Mouse (Mus musculus) lung, postnatal 0 days (tissue): ENCODE data around the gene Aif1. TPM values are rescaled to one million over a fixed set of nuclear protein-coding genes. Genes with fewer than 3 reads are reported as not detected.

Source experiments
- ATAC-seq: fragments of 200-750 bp; cut with Nextera tagmentation; 2 replicates; pipeline ENCODE4 v1.8.0; 2017; ENCODE audit warnings: moderate library complexity
- DNase-seq: peaks from one replicate; pipeline ENCODE4 v3.0.0-alpha.2; 2016; ENCODE audit warnings: low spot score
- H3K27ac ChIP-seq: fragments of 300-500 bp; sonication (generic); 2 replicates; pipeline ENCODE4 v1.5.1; 2014; ENCODE audit warnings: antibody characterized with exemption, mild to moderate bottlenecking, low read length, mixed read lengths
- H3K27me3 ChIP-seq: fragments of 300-500 bp; sonication (generic); replicated peaks from 2 replicates; pipeline ENCODE4 v1.6.1; 2014; ENCODE audit warnings: low read length, mixed read lengths; ENCODE audit not compliant: insufficient read depth
- H3K36me3 ChIP-seq: fragments of 300-500 bp; sonication (generic); 2 replicates; pipeline ENCODE4 v1.6.1; 2014; ENCODE audit warnings: low read length, mixed read lengths; ENCODE audit not compliant: insufficient read depth
- H3K4me1 ChIP-seq: fragments of 300-500 bp; sonication (generic); 2 replicates; pipeline ENCODE4 v1.6.1; 2014; ENCODE audit warnings: antibody characterized with exemption, low read depth, low read length, mixed read lengths; ENCODE audit not compliant: insufficient read depth
- H3K4me2 ChIP-seq: fragments of 300-500 bp; sonication (generic); replicated peaks from 2 replicates; pipeline ENCODE4 v1.6.1; 2014; ENCODE audit warnings: low read depth, mild to moderate bottlenecking, low read length, moderate library complexity, mixed read lengths
- H3K4me3 ChIP-seq: fragments of 300-500 bp; sonication (generic); 2 replicates; pipeline ENCODE4 v1.5.1; 2014; ENCODE audit warnings: low read depth, low read length
- H3K9ac ChIP-seq: fragments of 300-500 bp; sonication (generic); replicated peaks from 2 replicates; pipeline ENCODE4 v1.6.1; 2014; ENCODE audit warnings: low read depth, mild to moderate bottlenecking
- H3K9me3 ChIP-seq: fragments of 300-500 bp; sonication (generic); 2 replicates; pipeline ENCODE4 v1.6.1; 2016; ENCODE audit warnings: low read length, mixed read lengths
- CTCF ChIP-seq: IDR thresholded peaks from 2 replicates; pipeline ENCODE4 v1.5.1; 2016; ENCODE audit warnings: antibody characterized with exemption, mild to moderate bottlenecking
- EP300 ChIP-seq: IDR thresholded peaks from 2 replicates; pipeline ENCODE4 v1.6.1; 2016; ENCODE audit warnings: antibody characterized with exemption, mild to moderate bottlenecking, control low read depth
- WGBS: fragments of 180-500 bp; shearing (Covaris S2); extraction: QIAGEN DNeasy Blood & Tissue Kit; methylation state at CpG from one replicate; pipeline ENCODE4 v1.1.7; 2014; 5-methylcytosine and 5-hydroxymethylcytosine counted together
- polyA plus RNA-seq: library from polyadenylated mRNA; unstranded; fragments of >200 nt; fragmentation: Nextera tagmentation; extraction: Ambion mirVana; gene quantifications from 2 replicates; pipeline ENCODE4 v1.2.1, GENCODE M21; 2015

Gene Aif1
- polyA plus RNA-seq, 1 experiment from 2014 or later, result 10.3 TPM

GRCm38 (mm10) chr17:35135591-35136320 is 40.1 kb downstream of the Aif1 start:
- Histone ChIP-seq H3K27me3 (no peaks in the 10 kb centered on the region), H3K36me3 (peaks cover 21% of the 10 kb centered on the region; the same call in 1 of the 2 replicates), H3K4me3 (peak overlapping the region; percentile 76), H3K4me1 (no peaks in the 10 kb centered on the region; the same call in 1 of the 2 replicates), H3K27ac (peak overlapping the region; percentile 93), H3K9ac (peak overlapping the region; percentile 69), H3K9me3 (no peaks in the 10 kb centered on the region), H3K4me2 (peak overlapping the region; percentile 83)
- 1% methylated on average over 33 of the region's 43 CpGs for WGBS
- ATAC-seq (peak; percentile 40), DNase-seq (peak; percentile 83)
- TF ChIP-seq CTCF (no peak), EP300 (no peak)

DNA sequence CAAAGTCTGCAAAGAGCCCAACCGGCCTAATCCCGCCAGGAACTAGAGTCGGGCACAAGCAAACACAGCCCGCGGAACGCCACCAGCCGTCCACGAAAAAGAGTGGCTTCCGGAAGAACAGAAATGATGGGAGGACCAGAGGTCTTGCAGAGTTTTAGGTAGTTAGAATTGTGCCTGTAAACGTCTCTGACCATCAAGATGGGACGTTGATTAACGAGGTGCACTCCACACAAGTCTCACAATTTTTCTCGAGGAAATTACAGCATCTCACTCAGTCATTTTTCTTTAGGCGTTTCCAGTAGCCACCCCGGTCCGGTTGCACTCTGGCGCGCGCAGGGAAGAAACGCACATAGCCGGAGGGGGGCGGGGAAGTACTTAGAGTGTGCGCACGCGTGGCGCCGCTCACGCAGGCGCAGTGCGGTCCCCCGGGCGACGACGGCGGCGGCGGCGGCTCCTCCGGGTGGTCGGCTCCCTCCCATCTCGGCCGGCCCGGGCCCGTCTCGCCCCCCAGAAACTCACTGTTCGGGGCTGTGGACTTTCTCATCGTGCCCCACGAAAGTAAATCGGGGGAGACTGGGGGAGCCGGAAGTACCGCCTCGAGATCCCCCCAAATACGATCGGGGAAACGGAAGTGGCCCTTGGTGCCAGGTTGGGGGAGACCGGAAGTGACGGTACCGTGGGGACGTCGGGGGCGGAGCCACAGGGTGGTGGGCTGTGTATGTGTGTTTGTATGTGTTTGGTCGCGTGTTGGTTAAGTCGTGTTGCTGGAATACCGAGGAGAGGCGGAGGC is 40.9 kb downstream of the Aif1 start, which contains the start of gene Bag6:
Bag6 (plus strand) TSS at position 378 of the 790 bp plus-strand sequence.
- peak; percentile 31; the same call in 1 of the 2 replicates for TF ChIP-seq CTCF
- TF ChIP-seq EP300, result peak; percentile 89
- Histone ChIP-seq H3K4me1 (no peaks in the 10 kb centered on the region; the same call in none of the 2 replicates), H3K36me3 (peaks cover 13% of the 10 kb centered on the region; the same call in 1 of the 2 replicates), H3K9ac (peak within 1 kb of the TSS; percentile 69), H3K27ac (peak within 1 kb of the TSS; percentile 93), H3K27me3 (no peaks in the 10 kb centered on the region), H3K9me3 (no peaks in the 10 kb centered on the region), H3K4me2 (peak within 1 kb of the TSS; percentile 83), H3K4me3 (peak within 1 kb of the TSS; percentile 76)
- WGBS, result 1% methylated on average over 66 of the region's 66 CpGs
- ATAC-seq (peak; percentile 95), DNase-seq (peak; percentile 98)

DNA sequence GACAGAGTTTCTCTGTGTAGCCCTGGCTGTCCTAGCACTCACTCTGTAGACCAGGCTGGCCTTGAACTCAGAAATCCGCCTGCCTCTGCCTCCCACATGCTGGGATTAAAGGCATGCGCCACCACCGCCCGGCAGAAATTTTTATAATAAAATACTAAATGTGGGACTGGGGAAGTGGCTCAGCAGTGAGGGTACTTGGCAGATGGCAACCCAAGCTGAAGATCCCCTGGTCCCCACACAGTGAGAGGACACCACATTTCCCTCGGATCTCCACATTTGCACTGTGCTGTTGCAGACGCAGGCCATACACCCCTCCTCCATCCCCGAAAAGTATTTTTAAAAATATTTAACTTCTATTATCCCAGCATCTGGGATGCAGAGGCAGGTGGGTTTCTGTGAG is 42.4 kb downstream of the Aif1 start:
- H3K9me3 ChIP-seq, result no peaks in the 10 kb centered on the region
- ATAC-seq, result no peak
- no peaks in the 10 kb centered on the region for H3K36me3 ChIP-seq
- no peak overlapping the region for H3K4me2 ChIP-seq
- TF ChIP-seq EP300 (no peak), CTCF (no peak)
- H3K9ac ChIP-seq, result no peak overlapping the region
- no peak overlapping the region for H3K27ac ChIP-seq
- no peak for DNase-seq
- no peaks in the 10 kb centered on the region; the same call in none of the 2 replicates for H3K4me1 ChIP-seq
- no peaks in the 10 kb centered on the region for H3K27me3 ChIP-seq
- 95% methylated on average over 7 of the region's 7 CpGs for WGBS
- no peak overlapping the region for H3K4me3 ChIP-seq

DNA sequence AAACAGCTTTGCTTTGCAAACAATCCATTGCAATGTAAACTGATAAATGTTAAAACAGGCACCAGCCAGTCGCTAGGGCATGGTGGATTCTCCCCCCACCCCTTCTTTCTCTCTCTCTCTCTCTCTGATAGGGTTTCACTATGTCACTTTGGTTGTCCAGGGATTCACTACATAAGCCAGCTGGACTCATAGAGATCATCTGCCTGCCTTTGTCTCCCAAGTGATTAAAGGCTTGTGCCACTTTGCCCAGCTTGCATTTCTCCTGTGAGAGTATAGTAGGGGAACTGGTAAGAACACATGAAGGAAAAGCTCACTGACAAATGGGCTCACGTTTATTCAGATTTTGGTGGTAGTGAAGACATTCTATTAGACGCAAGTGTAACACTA is 43.7 kb downstream of the Aif1 start:
- H3K27me3 ChIP-seq, result no peaks in the 10 kb centered on the region
- H3K4me3 ChIP-seq, result no peak overlapping the region
- H3K4me2 ChIP-seq, result no peak overlapping the region
- no peak overlapping the region for H3K27ac ChIP-seq
- ATAC-seq, result no peak
- TF ChIP-seq CTCF (no peak), EP300 (no peak)
- no peak overlapping the region for H3K9ac ChIP-seq
- H3K36me3 ChIP-seq, result no peaks in the 10 kb centered on the region
- DNase-seq, result no peak
- H3K9me3 ChIP-seq, result no peaks in the 10 kb centered on the region
- WGBS, result 63% methylated on average over 3 of the region's 3 CpGs
- H3K4me1 ChIP-seq, result peaks cover 7% of the 10 kb centered on the region

DNA sequence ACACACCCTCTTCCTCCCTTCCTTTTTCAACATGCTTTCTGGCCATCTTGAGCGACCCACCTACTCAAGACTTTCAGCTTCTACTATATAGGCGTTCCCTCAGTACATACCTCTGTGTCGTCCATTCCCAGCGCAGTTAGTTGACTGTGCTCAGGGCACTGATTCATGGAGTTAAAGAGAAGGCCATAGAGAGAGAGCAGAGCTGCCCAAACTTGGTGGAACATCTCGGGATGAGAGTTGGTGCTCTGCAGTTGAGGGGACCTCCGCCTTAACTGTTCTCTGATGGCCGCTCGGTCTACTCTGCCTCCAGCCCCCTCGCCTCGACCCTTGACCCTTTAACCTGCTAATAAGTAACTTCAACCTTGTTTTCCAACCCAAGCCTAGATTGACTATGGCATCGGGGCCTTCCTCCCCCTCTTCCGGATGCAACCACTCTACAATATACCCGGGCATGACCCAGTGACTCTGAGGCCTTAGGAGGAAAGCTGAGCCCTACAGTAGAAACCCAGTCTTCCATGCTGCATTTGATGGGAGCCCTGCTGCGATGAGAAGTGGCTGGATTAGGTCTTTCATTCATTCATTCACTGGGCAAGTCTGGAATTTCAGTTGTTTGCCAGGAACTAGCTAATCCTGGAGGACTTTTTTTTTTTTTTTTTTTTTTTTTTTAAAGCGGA is 44.2 kb downstream of the Aif1 start, which contains the start of gene Apom:
Apom (minus strand) TSS at position 551 of the 674 bp plus-strand sequence.
- Histone ChIP-seq H3K4me2 (no peak within 1 kb of the TSS), H3K36me3 (no peaks in the 10 kb centered on the region), H3K9me3 (no peaks in the 10 kb centered on the region), H3K9ac (no peak within 1 kb of the TSS), H3K27ac (no peak within 1 kb of the TSS), H3K4me1 (peaks cover 10% of the 10 kb centered on the region; the same call in 1 of the 2 replicates), H3K4me3 (no peak within 1 kb of the TSS), H3K27me3 (no peaks in the 10 kb centered on the region)
- ATAC-seq (no peak), DNase-seq (no peak)
- 74% methylated on average over 15 of the region's 15 CpGs for WGBS
- TF ChIP-seq EP300 (no peak), CTCF (no peak)

- ATAC-seq (no peak), DNase-seq (no peak)
- H3K4me2 ChIP-seq, result no peak overlapping the region
- H3K36me3 ChIP-seq, result no peaks in the 10 kb centered on the region
- TF ChIP-seq CTCF, result no peak
- TF ChIP-seq EP300, result no peak
- H3K9ac ChIP-seq, result no peak overlapping the region
- no peak overlapping the region for H3K4me3 ChIP-seq
- WGBS, result 85% methylated on average over 8 of the region's 8 CpGs
- no peaks in the 10 kb centered on the region for H3K27me3 ChIP-seq
- H3K27ac ChIP-seq, result no peak overlapping the region
- H3K9me3 ChIP-seq, result no peaks in the 10 kb centered on the region
- peaks cover 10% of the 10 kb centered on the region; the same call in 1 of the 2 replicates for H3K4me1 ChIP-seq
Measured at GRCm38 (mm10) chr17:35131038-35131437, 44.8 kb downstream of the Aif1 start.
